Mouse (Mus musculus) CD4-positive naive resting alpha-beta T cell, adult 57 days (primary cell): Measurements from ENCODE around the gene Prkd2. TPM values are rescaled to one million over a fixed set of nuclear protein-coding genes. Genes with fewer than 3 reads are reported as not detected.

Experiments
- total RNA-seq: library from RNA; stranded (reverse); gene quantifications from one replicate; pipeline ENCODE4 v1.2.4, GENCODE M21; 2023

Gene Prkd2
- 256 TPM for total RNA-seq

DNA sequence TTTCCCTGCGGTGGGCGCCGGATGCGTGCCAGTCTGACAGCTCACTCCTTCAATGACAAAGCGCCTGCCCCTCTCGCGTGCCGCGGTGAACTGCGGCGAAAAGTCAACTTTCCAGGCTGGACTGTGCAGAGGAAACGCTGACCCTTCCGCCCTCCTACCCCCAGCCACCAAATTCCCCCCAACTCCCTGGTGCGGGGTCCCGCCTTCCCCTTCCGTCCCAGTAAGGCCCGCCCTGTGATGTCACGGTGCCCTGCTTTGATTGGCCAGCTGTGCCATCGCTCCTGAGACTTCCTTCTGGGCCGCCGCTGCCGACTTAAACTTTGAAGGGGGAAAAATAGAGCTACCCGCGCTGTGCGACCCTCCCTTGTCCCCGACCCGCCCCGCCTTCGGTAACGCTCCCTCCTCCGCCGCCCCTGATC is at the start of gene Prkd2:
TSS of gene Prkd2 (plus strand) at position 258 of the 419 bp plus-strand sequence.

DNA sequence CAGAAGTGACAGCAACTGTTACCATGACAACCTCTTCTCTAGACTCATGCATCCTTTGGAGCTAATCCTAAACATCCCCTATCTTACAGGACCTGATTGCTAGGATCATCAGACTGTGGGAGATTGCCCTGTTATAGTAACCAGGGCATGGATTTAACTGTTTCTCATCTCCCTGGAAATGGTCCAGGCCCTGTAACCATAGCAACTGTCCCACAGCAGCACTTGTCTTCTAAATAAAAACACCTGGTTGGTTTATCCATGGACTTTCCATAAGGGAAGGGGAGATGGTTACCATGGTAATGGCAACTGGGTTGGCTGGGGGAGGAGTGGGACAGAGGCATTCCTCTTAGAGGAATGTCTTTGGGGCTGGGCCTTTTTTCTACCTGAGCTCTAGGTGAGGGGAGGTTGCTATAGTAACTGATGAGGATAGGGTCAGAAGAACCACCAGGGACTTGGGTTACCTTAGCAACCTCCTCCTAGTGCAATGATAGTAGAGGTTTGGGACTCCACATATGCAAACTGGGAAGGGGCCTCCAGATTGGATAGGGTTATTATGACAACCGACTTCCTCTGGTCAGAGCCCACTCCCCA is 27.3 kb upstream of the Prkd2 start, which contains the start of gene Strn4:
TSS of gene Strn4 (plus strand) at position 539 of the 591 bp plus-strand sequence.

DNA sequence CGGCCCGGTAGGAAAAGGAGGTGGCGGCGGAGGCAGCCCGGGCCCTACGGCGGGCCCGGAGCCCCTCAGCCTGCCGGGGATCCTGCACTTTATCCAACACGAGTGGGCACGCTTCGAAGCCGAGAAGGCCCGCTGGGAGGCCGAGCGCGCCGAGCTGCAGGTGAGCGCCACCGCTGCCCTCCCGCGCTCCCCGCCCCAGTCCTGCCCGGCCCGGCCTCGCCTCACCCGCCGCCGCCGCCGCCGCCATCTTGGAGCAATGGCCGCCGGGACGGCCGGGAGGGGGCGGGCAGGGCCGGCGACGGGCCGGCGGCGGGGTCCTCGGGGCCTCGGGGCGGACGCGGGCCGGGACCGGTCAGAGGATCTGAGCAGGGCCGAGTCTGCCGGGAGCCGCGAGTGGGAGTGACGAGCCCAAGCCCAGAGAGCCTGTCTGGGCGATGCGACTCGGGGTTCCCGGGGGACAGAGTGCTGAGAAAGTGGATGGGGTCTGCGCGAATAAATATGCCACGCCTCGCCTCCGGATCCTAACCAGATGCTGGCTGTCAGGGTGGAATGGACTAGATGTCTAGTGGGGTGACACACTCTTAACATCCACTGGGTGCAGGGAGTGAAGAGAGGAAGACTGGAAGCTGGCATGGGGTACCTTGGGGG is 26.1 kb upstream of the Prkd2 start, which contains the start of gene Fkrp:
TSS of gene Fkrp (minus strand) at position 258 of the 648 bp plus-strand sequence.

DNA sequence AGATGAGACGGTGACA is 32.4 kb downstream of the Prkd2 start, which contains the start of gene Dact3:
TSS of gene Dact3 (plus strand) at position 8 of the 16 bp plus-strand sequence.

DNA sequence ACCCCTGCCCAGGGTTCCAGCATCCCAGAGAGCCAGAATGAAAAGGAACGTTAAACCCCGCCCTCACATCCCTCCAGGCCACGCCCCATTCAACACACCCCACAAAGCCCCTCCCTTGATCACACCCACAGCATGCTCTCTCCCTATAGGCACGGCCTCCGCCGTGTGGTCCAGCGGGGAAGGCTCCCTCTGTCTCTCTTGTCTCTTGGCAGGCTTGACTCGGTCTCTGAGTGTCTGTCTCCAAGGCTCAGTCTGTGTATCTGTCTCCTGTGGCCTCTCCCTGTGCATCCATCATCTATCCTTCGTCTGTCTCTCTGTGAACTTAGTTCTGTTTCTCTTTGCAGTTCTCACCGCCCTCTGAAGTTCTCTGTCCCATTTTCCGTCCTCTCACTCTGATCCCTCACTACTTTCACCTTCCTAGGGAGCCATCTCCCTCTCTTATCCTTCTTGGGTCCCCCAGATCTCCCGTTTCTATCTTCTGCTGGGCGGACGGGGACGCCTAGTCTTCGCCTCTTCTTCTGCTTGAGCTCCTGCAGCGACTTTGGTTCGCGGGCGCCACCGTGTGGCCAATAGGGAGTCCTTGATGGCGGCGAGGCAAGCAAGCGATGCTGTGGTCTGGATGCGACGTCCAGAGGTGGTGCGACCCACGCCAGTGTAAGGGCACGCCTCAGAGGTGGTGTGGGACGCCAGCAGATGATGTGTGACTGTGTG is 49.1 kb downstream of the Prkd2 start, which contains the start of gene Gng8:
TSS of gene Gng8 (plus strand) at position 146 of the 711 bp plus-strand sequence.

DNA sequence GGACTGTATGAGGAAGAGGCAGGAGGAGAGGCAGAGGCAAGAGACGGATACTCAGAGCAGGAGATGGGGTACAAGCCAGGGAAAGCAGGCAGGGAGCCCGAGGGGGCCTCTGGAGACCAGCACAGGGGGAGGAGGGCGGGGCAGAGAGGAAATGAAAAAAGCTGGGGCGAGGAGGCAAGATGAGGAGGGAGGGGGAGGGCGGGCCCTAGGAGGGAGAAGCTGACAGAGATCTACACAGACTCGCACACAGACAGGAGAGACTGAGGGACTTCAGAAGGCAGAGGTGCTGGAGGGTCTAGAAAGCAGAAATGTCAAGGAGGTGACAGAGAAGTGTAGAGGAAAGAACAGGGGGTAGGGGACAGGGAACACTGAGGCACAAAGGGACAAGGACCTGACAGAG is 63.6 kb downstream of the Prkd2 start, which contains the start of gene Ptgir:
TSS of gene Ptgir (plus strand) at position 210 of the 400 bp plus-strand sequence.

Other genes starting within 250 kb of the Prkd2 start
- 20.2 TPM for gene Arhgap35, start 227.9 kb upstream of the Prkd2 start, total RNA-seq
- not detected for gene Ceacam15, start 167.2 kb upstream of the Prkd2 start, total RNA-seq
- gene Ceacam9, start 121.0 kb upstream of the Prkd2 start, total RNA-seq: not detected
- gene Ap2s1, start 104.5 kb upstream of the Prkd2 start, total RNA-seq: 72.7 TPM
- 132 TPM for gene Slc1a5, start 61.6 kb upstream of the Prkd2 start, total RNA-seq
- 104 TPM for gene Strn4, start 27.0 kb upstream of the Prkd2 start, total RNA-seq
- gene Fkrp, start 26.2 kb upstream of the Prkd2 start, total RNA-seq: 24.7 TPM
- 0.44 TPM for gene Dact3, start 32.4 kb downstream of the Prkd2 start, total RNA-seq
- gene Gng8, start 48.9 kb downstream of the Prkd2 start, total RNA-seq: not detected
- gene Ptgir, start 63.6 kb downstream of the Prkd2 start, total RNA-seq: 2.0 TPM
- gene Calm3, start 81.2 kb downstream of the Prkd2 start, total RNA-seq: 106 TPM
- gene Pnmal2, start 101.8 kb downstream of the Prkd2 start, total RNA-seq: not detected
- not detected for gene Pnmal1, start 116.8 kb downstream of the Prkd2 start, total RNA-seq
- 3.0 TPM for gene Gm42372, start 140.2 kb downstream of the Prkd2 start, total RNA-seq
- gene Ccdc8, start 149.8 kb downstream of the Prkd2 start, total RNA-seq: 0.12 TPM
- gene Ppp5c, start 185.0 kb downstream of the Prkd2 start, total RNA-seq: 99.8 TPM
- gene Hif3a, start 219.5 kb downstream of the Prkd2 start, total RNA-seq: 1.2 TPM
- gene Psg16, start 231.1 kb downstream of the Prkd2 start, total RNA-seq: 0.24 TPM